Mouse (Mus musculus) left cerebral cortex, adult 18-20 months (tissue): ENCODE measurements around the gene 1700028K03Rik. TPM values are rescaled to one million over a fixed set of nuclear protein-coding genes. Genes with fewer than 3 reads are reported as not detected.
A peak's percentile ranks its signal among the peaks of the same experiment; 100 is the strongest.

ENCODE experiments used
- DNase-seq, 2 experiments: peaks; one replicate each; pipeline ENCODE4 v3.0.0; 2021 to 2022; ENCODE audit warnings: low spot score in 2 of 2, mixed read lengths in 1 of 2
- total RNA-seq, 2 experiments: library from RNA; stranded (reverse); gene quantifications; 2 replicates each; pipeline ENCODE4 v1.2.3; 2021

The 1700028K03Rik gene
- total RNA-seq, 2 experiments from 2014 or later: 0.53 to 0.66 TPM

- DNase-seq: no peak
Observed at GRCm38 (mm10) chr5:107541696-107542095, 7.2 kb downstream of the 1700028K03Rik start.

GRCm38 (mm10) chr5:107545927-107546326, 11.4 kb downstream of the 1700028K03Rik start:
- DNase-seq: no peak

- no peak for DNase-seq
Observed at GRCm38 (mm10) chr5:107547955-107548354, 13.4 kb downstream of the 1700028K03Rik start.

GRCm38 (mm10) chr5:107548444-107548843, 13.9 kb downstream of the 1700028K03Rik start:
- DNase-seq: no peak

DNA sequence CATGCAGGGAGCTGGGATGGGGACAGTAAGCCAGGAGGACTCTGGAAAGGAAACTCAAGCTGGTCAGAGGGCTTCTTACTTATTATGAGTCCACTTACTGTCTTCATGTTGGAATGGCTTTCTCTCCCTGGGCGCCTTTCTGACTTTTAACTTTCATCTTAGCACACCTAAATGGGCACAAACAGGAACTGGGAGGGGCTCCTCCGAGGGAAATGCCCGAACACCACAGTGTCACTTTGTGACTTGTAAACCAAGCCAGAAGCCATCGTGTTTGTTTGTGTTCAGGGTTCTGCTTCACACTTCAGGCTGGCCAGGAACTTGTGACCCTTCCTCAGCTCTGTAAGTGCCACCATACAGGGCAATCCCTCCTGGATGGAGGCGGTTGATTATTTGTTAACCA, 19.8 kb downstream of the 1700028K03Rik start:
- DNase-seq: no peak

DNA sequence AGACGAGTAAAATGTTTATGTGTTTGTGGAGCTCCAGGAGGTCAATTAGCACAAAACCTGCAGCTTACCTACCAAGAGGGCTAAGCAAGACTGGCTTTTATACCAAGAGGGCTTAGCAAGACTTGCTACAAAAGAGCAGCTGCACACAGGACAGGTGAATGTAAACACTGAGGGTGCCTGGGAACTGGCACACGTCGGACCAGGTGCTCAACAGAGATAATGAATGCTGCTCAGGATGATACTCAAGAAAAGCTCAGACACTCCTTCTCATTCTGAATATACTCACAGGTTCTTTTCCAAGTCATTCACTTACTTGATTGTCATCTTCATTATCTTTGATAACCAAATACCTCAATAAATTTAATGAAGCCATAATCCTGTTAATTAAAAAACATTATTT, 22.5 kb downstream of the 1700028K03Rik start:
- no peak for DNase-seq

DNA sequence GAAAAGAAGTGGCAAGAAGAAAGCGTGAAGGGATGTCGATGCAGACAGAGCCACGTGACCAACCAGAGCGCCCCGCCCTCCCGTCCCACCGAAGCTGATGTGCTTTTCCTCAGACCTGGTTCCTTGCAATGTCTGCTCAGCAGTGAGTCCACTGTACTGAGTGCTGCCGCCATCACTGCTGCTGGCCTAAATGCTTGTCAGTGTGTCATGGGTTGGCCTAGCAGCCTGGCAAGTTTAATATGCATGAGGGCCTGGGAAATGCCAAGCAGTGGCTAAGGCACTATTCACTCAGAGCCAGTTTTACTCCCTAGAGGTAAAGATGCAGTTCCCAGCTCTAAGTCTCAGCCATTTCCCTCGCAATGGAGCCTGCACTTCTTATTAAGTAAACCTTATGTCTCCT, 34.6 kb downstream of the 1700028K03Rik start:
- DNase-seq: no peak

DNA sequence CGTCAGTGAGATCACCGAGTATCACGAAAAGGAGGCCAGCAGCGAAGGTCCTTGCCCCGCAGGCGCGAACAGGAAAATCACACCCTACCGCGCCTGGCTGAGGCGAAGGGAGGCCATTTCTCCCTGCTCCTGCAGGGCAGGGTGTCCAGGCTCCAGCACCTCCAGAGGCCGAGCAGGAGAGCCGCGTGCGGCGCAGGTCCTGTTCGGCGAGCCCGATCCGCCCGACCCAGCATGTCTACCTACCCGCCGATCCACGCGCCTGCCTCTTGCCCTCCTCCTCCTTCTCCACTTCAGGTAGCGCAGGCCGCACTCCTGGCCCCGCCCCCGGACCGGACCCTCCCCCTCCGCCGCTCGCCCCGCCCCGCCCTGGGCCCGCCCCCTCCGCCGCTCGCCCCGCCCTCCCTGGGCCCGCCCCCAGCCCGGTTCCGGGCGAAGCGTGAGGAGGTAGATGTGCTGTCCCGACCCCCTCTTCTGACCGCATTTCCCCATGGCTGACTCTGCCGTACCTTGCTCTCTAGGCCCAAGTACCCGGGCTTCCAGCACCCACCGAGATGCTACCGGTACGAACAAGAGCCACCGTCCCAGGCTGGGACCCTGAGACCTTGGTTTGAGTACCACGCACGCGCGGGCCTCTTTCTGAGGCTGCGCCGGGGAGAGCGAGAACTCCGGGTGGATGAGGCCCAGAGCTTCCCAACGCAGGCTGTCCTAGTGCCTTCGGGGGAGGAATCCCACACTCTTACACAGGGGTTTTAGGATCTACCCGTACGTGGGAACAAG, 63.0 kb downstream of the 1700028K03Rik start, which contains the start of the genes Rpap2 and Glmn:
Gene Rpap2 (plus strand): TSS at position 73 of the 777 bp plus-strand sequence.
Gene Glmn (minus strand): TSS at position 588 of the 777 bp plus-strand sequence.
- peak; percentile 74 to 84 for DNase-seq

GRCm38 (mm10) chr5:107598380-107598779, 63.9 kb downstream of the 1700028K03Rik start:
- DNase-seq: no peak

Other genes starting within 250 kb of the 1700028K03Rik start
- 10 to 100 TPM; 12.2 to 13.4 TPM for gene Tgfbr3, start 245.1 kb upstream of the 1700028K03Rik start, total RNA-seq
- gene Brdt, start 203.6 kb upstream of the 1700028K03Rik start, total RNA-seq: 10 to 100 TPM; 16.4 to 16.6 TPM
- 10 to 100 TPM; 81.1 to 96.0 TPM for gene Ephx4, start 132.0 kb upstream of the 1700028K03Rik start, total RNA-seq
- gene Lpcat2b, start 103.2 kb upstream of the 1700028K03Rik start, total RNA-seq: under 1 TPM; 0.37 to 0.42 TPM
- gene Btbd8, start 96.7 kb upstream of the 1700028K03Rik start, total RNA-seq: 100 to 1,000 TPM; 175 to 179 TPM
- gene Gm42669, start 27.1 kb upstream of the 1700028K03Rik start, total RNA-seq: under 1 TPM; 0.14 to 0.35 TPM
- gene Rpap2, start 62.7 kb downstream of the 1700028K03Rik start, total RNA-seq: 10 to 100 TPM; 22.2 to 22.3 TPM
- gene Glmn, start 63.2 kb downstream of the 1700028K03Rik start, total RNA-seq: 10 to 100 TPM; 18.2 to 19.6 TPM
- gene Gfi1, start 191.3 kb downstream of the 1700028K03Rik start, total RNA-seq: not detected